Mouse (Mus musculus): ENCODE data around the gene Hs6st2.

DNA sequence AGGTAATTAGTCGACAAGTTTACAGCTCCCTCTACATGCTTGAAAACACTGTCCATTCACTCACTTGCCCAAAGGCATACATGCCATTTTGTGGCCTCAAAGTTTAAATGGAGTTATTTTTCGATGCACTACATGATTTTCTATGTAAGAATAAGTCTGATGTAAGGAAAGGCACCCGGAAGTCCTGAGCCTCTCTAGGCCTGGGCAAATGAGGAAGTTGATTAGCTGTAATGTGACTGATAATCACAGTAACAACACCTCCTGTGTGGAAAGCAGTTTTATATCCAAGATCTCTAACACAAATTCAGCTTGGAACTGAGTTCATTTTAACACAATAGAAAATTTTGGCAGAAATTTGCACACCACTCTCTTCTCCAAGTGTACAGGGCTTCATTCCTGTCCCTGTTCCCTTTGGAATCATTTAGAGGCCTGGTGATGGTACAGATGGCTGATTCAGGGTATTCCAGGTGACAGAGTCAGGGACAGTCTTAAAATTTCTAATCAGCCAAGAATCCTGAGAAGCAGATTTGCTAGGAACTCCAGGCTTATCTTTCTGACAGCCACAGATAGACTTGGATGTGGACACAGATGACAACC lies 38.9 kb downstream of the Hs6st2 start:
- TF ChIP-seq POLR2A (IDR thresholded peaks at IDR 0.05; ENCODE audit: low read depth, low read length) (no peak), CTCF (conservative IDR thresholded peaks at IDR 0.05; ENCODE audit: insufficient read depth, insufficient read length, low read depth, low read length) (no peak)

Measured in kidney, adult 2 months (tissue).